Mouse (Mus musculus): ENCODE results near the gene Map3k4.

Map3k4 gene

GRCm38 (mm10) chr17:12271805-12272204 lies 46.8 kb downstream of the Map3k4 start:
- no peak for DNase-seq (ENCODE audit: low read depth, low spot score)

GRCm38 (mm10) chr17:12268538-12268937 lies 50.1 kb downstream of the Map3k4 start:
- DNase-seq (ENCODE audit: low read depth, low spot score) = no peak

GRCm38 (mm10) chr17:12268091-12268490 lies 50.5 kb downstream of the Map3k4 start:
- no peak for DNase-seq (ENCODE audit: low read depth, low spot score)

- peak; percentile 83 for DNase-seq (ENCODE audit: low read depth, low spot score)
These were observed 52.3 kb downstream of the Map3k4 start for GRCm38 (mm10) chr17:12265969-12266925.

- DNase-seq (ENCODE audit: low read depth, low spot score) = no peak
These were observed 54.3 kb downstream of the Map3k4 start for GRCm38 (mm10) chr17:12264293-12264692.

GRCm38 (mm10) chr17:12263787-12264186 lies 54.8 kb downstream of the Map3k4 start:
- DNase-seq (ENCODE audit: low read depth, low spot score) = no peak

GRCm38 (mm10) chr17:12262851-12263250 lies 55.7 kb downstream of the Map3k4 start:
- no peak for DNase-seq (ENCODE audit: low read depth, low spot score)

- no peak for DNase-seq (ENCODE audit: low read depth, low spot score)
These were observed 56.7 kb downstream of the Map3k4 start for GRCm38 (mm10) chr17:12261887-12262286.

- no peak for DNase-seq (ENCODE audit: low read depth, low spot score)
These were observed 57.2 kb downstream of the Map3k4 start for GRCm38 (mm10) chr17:12261376-12261775.

GRCm38 (mm10) chr17:12259957-12260356 lies 58.6 kb downstream of the Map3k4 start:
- no peak for DNase-seq (ENCODE audit: low read depth, low spot score)

- DNase-seq (ENCODE audit: low read depth, low spot score) = no peak
These were observed 60.1 kb downstream of the Map3k4 start for GRCm38 (mm10) chr17:12258517-12258916.

- no peak for DNase-seq (ENCODE audit: low read depth, low spot score)
These were observed 62.5 kb downstream of the Map3k4 start for GRCm38 (mm10) chr17:12256142-12256541.

GRCm38 (mm10) chr17:12250581-12250980 lies 68.0 kb downstream of the Map3k4 start:
- DNase-seq (ENCODE audit: low read depth, low spot score) = no peak

- peak; percentile 70 for DNase-seq (ENCODE audit: low read depth, low spot score)
These were observed 68.7 kb downstream of the Map3k4 start for GRCm38 (mm10) chr17:12249783-12250504.

- no peak for DNase-seq (ENCODE audit: low read depth, low spot score)
These were observed 77.9 kb downstream of the Map3k4 start for GRCm38 (mm10) chr17:12240701-12241100.

- DNase-seq (ENCODE audit: low read depth, low spot score) = no peak
These were observed 85.9 kb downstream of the Map3k4 start for GRCm38 (mm10) chr17:12232724-12233123.

GRCm38 (mm10) chr17:12231087-12231486 lies 87.5 kb downstream of the Map3k4 start:
- DNase-seq (ENCODE audit: low read depth, low spot score) = peak; percentile 29

- DNase-seq (ENCODE audit: low read depth, low spot score) = no peak
These were observed 88.4 kb downstream of the Map3k4 start for GRCm38 (mm10) chr17:12230167-12230566.

- no peak for DNase-seq (ENCODE audit: low read depth, low spot score)
These were observed 88.8 kb downstream of the Map3k4 start for GRCm38 (mm10) chr17:12229756-12230155.

GRCm38 (mm10) chr17:12228471-12228870 lies 90.1 kb downstream of the Map3k4 start:
- no peak for DNase-seq (ENCODE audit: low read depth, low spot score)

GRCm38 (mm10) chr17:12228001-12228400 lies 90.6 kb downstream of the Map3k4 start:
- no peak for DNase-seq (ENCODE audit: low read depth, low spot score)

GRCm38 (mm10) chr17:12226551-12226950 lies 92.0 kb downstream of the Map3k4 start:
- DNase-seq (ENCODE audit: low read depth, low spot score) = no peak

- DNase-seq (ENCODE audit: low read depth, low spot score) = no peak
These were observed 93.4 kb downstream of the Map3k4 start for GRCm38 (mm10) chr17:12225227-12225626.

Measured in R1 (cell line).